Mouse (Mus musculus): ENCODE measurements at regions not wholly inside any gene's neighbourhood (a gene's known extent, or its start where the extent isn't known, plus 50 kb on each side); places are given as distances from the start of the nearest gene placed in this dataset.
A peak's percentile ranks its signal among the peaks of the same experiment; 100 is the strongest.

- DNase-seq (ENCODE audit: low spot score in 2 of 2) = peak; percentile 11 to 45
Observed at GRCm38 (mm10) chr11:64369516-64369915, 65.6 kb upstream of the Hs3st3a1 start.

- DNase-seq (ENCODE audit: low spot score in 2 of 2) = no peak
Observed at GRCm38 (mm10) chr11:64335456-64335855, 99.7 kb upstream of the Hs3st3a1 start.

DNA sequence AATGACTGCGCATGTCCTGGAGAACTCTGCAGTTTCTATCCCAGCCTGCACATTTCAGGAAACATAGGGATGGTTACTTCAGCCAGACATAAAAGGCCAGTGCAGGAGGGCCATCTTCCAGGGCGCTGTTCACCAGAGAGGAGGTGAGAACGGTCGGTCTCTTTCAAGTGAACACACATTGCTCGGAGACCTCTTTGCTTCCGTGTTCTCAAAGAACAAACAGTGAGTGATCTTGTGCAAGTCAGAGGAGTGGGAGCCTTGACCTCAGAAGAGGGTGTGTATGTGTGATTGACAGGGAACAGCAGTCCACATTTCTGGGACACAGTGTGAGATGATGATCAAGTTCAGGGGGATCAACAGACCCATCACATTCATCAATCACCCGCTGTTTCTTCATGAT, 102.7 kb upstream of the Hs3st3a1 start:
- no peak for DNase-seq (ENCODE audit: low spot score in 2 of 2)

GRCm38 (mm10) chr11:64331811-64332210, 103.3 kb upstream of the Hs3st3a1 start:
- peak; percentile 23 to 69 for DNase-seq (ENCODE audit: low spot score in 2 of 2)

- DNase-seq (ENCODE audit: low spot score in 2 of 2) = no peak
Observed at GRCm38 (mm10) chr11:64329129-64329528, 106.0 kb upstream of the Hs3st3a1 start.

DNA sequence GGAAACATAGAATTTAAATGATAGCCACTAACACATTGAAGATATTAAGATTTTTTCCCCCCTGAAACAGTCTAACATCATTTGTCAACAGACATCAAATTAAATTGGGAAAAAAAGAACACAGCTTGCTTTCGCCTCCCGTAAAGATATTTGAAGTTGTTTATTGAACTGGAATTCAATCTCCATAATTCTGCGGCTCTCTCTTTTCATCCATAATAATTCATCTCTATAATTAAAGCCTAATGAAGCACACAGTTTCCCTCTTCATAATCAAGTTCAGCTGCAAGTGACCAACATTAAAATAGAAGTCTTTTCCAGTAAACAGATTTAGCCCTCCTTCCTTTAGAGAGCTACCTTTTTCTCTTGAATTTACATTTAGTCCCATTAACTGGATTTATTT, 107.4 kb upstream of the Hs3st3a1 start:
- DNase-seq (ENCODE audit: low spot score in 2 of 2) = no peak

DNA sequence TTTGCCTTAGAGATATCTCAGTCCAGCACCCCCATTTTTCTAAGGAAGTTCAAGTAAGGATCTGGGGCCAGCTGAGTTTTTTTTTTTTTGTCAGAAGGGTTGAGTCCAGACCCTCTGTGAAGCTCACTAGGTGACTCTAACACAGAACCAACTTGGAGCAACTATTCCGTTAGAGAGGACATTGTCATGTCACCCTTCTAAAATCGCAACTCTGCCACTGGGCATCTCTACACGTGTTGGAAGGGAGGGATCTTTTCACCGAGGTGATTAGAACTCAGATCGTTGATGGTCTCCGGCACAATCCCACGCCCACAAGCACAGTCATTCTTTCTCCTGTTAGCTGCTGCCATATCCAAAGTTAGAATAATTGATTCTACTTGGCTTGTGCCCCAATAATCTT, 108.5 kb upstream of the Hs3st3a1 start:
- no peak for DNase-seq (ENCODE audit: low spot score in 2 of 2)

GRCm38 (mm10) chr11:64321900-64322425, 113.2 kb upstream of the Hs3st3a1 start:
- no peak for DNase-seq (ENCODE audit: low spot score in 2 of 2)

DNA sequence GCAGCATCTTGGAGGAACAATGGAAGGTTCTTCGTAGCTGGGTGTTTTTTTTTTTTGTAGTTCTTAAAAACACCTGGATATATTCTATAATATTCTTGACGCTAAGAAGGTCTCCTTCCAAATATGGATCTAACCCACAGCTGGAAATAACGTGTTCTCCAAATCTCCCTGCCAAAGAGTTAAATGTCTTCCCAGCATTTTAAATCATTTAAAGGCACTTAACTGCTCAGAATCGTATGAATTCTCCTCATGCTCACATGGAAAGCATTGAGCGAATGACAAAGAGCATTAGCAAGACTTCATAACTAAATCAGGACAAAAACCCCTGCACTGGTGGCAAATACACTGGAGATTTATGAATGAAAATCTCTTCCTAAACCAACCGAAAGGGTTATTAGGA, 117.7 kb upstream of the Hs3st3a1 start:
- DNase-seq (ENCODE audit: low spot score in 2 of 2) = no peak

DNA sequence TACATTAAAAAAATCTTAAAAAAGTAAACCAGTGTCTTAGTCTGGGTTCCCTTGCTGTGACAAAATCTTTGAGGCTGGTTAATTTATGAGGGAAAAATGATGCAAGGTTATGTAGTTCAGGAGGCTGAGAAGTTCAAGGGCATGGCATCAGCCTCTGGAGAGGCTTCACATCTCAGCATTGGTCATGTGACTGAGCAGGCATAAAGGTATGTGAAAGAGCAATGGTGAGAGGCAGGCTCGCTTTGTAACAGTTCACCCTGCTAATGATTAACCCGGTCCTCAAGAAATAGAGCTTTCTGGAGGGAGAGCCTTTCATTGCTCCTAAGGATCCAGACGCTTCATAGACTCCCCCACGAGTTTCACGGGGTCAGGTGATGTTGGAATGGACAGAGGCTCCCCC, 120.1 kb upstream of the Hs3st3a1 start:
- no peak for DNase-seq (ENCODE audit: low spot score in 2 of 2)

GRCm38 (mm10) chr11:64313241-64313640, 121.9 kb upstream of the Hs3st3a1 start:
- peak; percentile 11 to 23 for DNase-seq (ENCODE audit: low spot score in 2 of 2)

- DNase-seq (ENCODE audit: low spot score in 2 of 2) = no peak
Observed at GRCm38 (mm10) chr11:64309881-64310280, 125.3 kb upstream of the Hs3st3a1 start.

DNA sequence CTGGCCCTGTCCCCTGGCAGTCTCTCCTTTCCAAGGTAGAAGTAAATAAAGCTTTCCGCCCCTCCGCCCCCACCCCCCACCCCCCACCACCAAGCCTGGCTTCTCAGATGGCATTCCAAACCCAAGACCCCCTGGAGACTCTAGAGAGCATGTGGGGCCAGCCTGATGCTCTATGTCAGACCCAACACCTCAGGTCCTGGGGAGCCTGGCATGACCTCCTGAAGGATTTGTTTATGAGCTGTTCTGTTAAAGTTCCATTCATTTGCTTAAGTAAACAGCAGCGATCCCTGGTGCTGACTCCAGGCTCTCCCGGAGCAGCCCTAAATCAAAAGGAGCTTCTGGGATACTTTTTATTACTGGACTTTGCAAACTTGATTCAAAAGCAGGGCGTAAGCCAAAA, 137.3 kb upstream of the Hs3st3a1 start:
- no peak for DNase-seq (ENCODE audit: low spot score in 2 of 2)

GRCm38 (mm10) chr11:64288236-64288635, 146.9 kb upstream of the Hs3st3a1 start:
- DNase-seq (ENCODE audit: low spot score in 2 of 2) = no peak

DNA sequence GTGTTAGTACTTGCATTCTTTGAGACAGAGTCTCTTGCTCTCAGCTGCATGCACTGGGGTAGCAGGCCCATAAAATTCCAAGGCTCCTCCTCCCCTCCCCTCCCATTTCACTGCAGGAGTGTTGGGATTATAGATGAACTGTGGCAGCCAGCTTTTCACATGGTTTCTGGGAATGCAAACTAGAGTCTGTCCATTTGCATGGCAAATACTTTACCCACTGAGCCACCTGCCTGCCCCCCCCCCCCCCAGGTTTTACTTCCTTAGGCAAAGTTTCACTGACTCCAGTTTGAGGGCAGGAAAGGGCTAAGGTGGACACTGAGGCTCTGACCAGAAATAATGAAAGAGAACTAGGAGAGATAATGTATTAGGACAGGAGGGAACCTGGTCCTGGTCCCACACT, 147.6 kb upstream of the Hs3st3a1 start:
- DNase-seq (ENCODE audit: low spot score in 2 of 2) = no peak

DNA sequence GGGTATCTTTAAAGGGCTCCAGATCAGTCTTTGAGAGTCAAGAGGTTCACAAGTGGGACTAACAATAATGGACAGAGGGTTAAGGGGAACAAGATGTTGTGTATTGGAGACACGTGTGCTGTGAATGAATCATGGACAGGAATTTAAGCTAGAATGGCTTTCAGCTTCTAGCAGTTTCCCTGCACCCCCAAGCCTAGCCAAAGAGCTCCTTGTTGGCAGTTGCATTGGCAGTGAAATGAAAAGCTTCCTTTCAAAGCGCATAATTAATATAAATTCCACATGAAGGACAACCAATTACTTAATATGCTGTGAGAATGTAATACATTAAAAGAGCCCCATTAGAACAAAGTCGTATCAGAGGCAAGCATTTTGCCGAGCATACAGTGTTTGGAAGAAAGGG, 153.4 kb upstream of the Hs3st3a1 start:
- no peak for DNase-seq (ENCODE audit: low spot score in 2 of 2)

- DNase-seq (ENCODE audit: low spot score in 2 of 2) = no peak
Observed at GRCm38 (mm10) chr11:64278259-64279003, 156.7 kb upstream of the Hs3st3a1 start.

- DNase-seq (ENCODE audit: low spot score in 2 of 2) = no peak
Observed at GRCm38 (mm10) chr11:64273726-64274125, 161.4 kb upstream of the Hs3st3a1 start.

- DNase-seq (ENCODE audit: low spot score in 2 of 2) = no peak
Observed at GRCm38 (mm10) chr11:64273214-64273613, 161.9 kb upstream of the Hs3st3a1 start.

DNA sequence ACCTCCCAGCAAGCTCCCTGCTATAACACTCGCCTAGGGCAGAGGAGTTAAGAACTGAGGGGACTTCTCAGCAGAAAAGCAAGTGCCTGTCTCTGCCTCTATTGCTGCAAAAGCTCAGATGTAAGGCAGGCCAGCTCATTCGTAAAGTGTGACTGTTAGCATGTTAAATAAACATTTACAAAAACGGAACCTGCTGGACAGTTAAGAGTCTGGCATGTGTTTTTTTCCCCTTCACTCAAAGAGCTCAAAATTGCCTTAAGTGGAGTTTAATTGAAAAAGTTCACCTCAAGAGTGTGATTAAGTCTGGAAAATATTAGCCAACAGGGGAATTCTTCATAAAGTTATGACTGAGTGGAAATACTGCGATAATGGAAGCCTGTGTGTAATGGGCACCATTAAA, 167.0 kb upstream of the Hs3st3a1 start:
- DNase-seq (ENCODE audit: low spot score in 2 of 2) = no peak

- peak in 1 of 2 experiments; percentile 4 for DNase-seq (ENCODE audit: low spot score in 2 of 2)
Observed at GRCm38 (mm10) chr11:64267547-64267946, 167.6 kb upstream of the Hs3st3a1 start.

GRCm38 (mm10) chr11:64253517-64254385, 174.5 kb upstream of the Cox10 start:
- no peak for DNase-seq (ENCODE audit: low spot score in 2 of 2)

GRCm38 (mm10) chr11:64236873-64237272, 157.6 kb upstream of the Cox10 start:
- no peak for DNase-seq (ENCODE audit: low spot score in 2 of 2)
